Mouse (Mus musculus) hematopoietic stem cell, adult 5-6 weeks (primary cell): ENCODE results near the gene Olfr222. TPM values are rescaled to one million over a fixed set of nuclear protein-coding genes. Genes with fewer than 3 reads are reported as not detected.
"Not testable (repeated sequence)": the region's sequence is repeated elsewhere in the genome, so short reads cannot be mapped to it uniquely, and the experiment has no call there.

ENCODE experiments used
- ATAC-seq, 2 experiments: fragments of 125-278 bp in 1 of 2; replicated peaks in 1 of 2; 2 replicates each; pipeline ENCODE4 v1.8.0; 2016 to 2017; ENCODE audit warnings: inconsistent platforms in 2 of 2, mild to moderate bottlenecking in 2 of 2, moderate number of reproducible peaks in 2 of 2, low read depth in 1 of 2, moderate TSS enrichment in 1 of 2; ENCODE audit not compliant: low FRiP score in 2 of 2, poor library complexity in 2 of 2, severe bottlenecking in 2 of 2, insufficient read depth in 1 of 2, low TSS enrichment in 1 of 2
- total RNA-seq: library from RNA; stranded (forward); fragments of 172-1452, 232-1000 nt; gene quantifications from 2 replicates; pipeline ENCODE4 v1.2.3, GENCODE M21; 2017

Gene Olfr222
- total RNA-seq = not detected in 2 replicates

DNA sequence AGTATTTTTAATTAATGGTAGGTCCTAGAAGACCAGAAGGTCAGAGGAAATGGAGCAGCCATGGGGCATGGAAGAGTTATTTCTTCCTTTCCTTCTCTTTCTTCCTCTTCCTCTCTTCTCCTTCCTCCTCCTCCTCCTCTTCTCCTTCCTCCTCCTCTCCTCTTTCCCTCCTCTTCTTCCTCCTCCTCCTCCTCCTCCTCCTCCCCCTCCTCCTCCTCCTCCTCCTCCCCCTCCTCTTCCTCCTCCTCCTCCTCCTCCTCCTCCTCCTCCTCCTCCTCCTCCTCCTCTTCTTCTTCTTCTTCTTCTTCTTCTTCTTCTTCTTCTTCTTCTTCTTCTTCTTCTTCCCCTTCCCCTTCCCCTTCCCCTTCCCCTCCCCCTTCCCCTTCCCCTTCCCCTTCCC is at the start of gene Olfr222:
TSS of gene Olfr222 (minus strand) at position 101 of the 400 bp plus-strand sequence.
- not testable (repeated sequence) for ATAC-seq

DNA sequence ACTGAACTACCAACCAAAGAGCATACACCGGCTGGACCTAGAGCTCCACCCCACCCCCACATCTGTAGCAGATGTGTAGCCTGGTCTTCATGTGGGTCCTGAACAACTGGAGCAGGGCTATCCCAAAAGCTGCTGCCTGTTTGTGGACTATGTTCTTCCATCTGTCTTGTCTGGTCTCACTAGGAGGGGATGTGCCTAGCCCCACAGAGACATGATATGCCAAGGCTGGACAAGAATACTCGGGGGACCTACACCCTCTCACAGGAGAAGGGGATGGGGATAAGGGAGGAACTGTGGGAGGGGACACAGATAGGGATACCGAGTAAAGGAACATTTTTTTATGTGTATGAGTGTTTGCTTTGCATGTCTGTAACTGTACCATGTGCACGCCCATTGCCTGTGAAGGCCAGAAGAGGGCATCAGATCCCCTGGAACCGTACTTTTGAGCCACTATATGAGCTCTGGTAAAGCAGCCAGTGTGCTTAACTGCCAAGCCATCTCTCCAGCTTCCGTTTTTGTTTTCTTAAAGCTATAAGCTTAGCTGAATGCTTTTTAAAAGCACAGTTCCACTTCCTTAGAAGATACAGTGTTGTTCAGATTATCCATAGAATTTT is 48.1 kb upstream of the Olfr222 start:
- peak; percentile 96 to 98 for ATAC-seq

DNA sequence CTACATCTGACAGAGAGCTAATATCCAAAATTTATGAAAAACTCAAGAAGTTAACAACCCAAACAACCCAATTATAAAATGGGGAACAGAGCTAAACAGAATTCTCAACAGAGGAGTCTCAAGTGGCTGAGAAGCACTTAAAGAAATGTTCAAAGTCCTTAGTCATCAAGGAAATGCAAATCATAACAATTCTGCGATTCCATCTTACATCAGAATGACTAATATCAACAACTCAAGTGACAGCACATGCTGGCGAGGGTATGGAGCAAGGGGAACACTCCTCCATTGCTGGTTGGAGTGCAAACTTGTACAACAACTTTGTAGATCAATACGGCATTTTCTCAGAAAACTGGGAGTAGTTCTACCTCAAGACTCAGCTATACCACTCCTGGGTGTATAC is 46.2 kb upstream of the Olfr222 start:
- ATAC-seq = no peak

DNA sequence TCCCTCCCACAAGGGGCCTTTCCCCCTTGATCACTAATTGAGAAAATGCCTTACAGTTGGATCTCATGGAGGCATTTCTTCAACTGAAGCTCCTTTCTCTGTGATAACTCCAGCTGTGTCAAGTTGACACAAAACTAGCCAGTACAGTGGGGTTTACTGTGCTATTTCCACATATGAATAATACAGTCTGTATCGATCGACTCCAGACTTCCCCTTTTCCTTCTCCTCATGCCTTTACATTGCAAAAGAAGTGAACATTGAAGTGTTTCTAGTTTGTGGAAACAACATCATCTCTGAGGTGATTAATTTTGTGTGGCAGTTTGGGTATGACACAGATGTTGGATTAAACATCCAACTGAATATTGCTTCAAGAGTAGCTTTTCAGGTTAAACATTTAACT is 41.0 kb upstream of the Olfr222 start:
- ATAC-seq = not testable (repeated sequence)

DNA sequence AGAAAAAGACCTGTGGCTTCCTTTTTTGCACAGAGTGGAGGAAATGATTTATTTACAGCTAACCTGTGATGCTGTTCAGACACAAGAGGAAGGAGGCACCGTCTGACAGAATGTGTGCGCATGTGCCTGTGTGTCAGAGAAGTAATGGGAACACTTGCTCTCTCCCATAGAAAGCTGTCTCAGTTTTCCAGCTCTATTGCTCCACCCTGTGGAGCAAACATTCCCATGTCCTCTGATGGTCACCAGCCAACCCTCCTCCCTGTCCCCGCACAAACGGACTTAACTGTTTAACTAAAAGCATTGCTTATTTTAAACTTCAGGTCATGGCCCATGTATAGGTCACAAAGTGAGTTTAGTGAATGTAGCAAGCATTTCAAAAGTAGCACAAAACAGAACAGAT is 38.1 kb upstream of the Olfr222 start:
- ATAC-seq = no peak

DNA sequence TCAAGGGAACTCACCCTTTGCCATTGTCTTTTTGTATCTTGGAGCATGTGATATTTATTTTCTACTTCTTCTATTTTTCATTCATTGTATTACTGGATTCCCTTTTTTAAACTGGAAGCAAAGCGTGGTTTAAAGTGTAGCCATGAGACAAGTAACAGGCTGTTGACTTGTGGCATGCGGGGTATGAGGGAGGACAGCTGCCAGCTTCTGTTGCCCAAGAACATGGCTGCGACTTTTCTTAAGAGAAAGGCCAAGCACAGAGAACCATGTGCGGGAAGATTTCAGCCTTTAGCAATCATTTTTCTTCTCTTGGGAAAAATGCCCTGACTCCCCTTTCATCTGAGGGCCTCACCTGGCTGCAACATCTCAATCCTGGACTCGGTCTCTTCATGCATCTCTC is 35.6 kb upstream of the Olfr222 start:
- no peak for ATAC-seq

DNA sequence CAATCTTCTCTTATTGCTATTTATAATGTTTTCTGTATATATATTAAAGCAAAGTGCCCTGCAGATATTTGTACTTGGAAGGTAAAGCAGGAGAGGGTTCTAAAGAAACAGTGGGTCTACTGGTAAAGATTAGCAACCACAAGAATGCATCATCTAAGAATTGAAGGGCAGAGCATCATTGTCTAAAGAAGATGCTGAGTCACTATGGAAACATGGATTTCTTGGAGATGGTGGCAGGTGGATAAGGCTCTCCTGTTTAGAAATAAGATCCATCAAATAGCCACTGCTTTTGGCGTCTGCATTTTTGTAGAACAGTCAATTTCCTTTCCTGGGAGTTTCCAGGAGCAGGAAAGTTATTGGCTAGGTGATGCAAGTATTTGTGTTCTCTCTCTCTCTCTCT is 26.3 kb upstream of the Olfr222 start:
- no peak for ATAC-seq

DNA sequence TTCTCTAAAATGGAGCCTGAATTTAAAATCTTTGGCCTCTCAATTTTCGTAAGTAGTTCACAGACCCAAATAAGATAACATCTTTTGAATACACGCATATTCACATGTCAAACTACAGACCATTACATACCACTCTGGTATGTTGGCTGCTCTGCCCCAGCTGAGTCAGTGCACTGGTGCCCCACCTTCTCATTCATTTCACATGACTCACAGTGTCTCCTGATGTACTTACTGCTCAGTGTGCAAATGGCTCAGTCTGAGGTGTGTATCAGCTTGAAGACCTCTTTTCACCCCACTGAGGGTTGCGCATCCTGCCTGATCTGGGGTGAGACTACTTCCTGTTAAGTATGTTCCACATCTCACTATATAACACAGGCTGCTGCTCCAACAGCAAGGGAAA is 24.8 kb upstream of the Olfr222 start:
- ATAC-seq = no peak

DNA sequence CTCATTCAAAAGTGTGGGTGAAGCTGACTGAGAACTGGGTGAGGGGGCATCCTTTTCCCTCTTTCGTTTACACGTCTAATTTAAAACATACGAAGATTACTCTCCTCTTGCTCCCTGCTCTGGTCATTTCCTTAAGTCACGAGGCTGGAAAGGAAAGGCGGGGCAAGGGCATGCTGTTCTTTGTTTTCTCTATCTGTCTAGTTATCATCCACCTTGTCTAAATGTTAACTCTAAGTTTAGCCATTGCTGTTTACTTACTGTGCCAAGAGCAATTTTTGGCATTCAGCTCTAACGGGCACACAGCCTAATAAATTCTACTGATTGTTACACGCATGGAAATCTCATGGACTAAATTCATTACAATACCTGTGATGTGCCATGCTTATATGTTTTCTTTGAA is 23.2 kb upstream of the Olfr222 start:
- ATAC-seq = no peak

DNA sequence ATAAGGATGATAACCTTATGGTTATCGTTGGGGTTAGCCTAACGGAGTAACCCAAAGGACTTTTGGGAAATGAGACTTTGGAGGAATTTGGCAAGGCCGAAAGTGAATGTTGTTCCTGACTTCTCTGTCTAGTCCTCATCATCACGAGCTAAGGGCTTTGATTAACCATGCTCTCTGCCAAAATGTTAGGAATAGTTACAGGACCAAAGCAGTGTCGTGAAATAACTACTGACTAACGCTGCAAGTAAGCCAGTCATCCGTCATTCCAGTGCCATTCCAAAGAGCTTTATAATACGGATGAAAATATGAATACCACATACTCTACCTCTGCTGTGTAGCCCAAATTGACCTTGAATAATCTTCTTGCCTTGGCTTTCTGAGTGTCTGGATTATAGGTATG is 20.9 kb upstream of the Olfr222 start:
- ATAC-seq = no peak

DNA sequence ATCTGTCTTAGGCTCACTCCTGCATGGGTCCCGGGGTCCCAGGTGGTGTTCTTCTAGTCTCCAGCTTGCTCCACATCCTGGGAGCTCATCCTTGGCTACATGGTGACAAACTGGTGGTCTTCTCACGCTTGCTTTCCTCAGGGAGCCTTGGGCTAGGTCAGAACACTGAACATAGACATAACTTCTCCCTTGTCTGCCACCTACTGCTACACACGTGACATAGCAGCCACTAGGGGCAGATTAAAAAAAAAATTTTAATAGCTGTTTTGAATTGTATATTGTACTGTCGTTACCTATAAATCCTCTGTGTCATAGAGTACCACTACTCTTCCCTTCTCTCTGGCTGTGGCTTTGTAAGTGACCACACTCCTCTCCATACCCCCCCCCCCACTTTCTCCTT is 20.1 kb upstream of the Olfr222 start:
- ATAC-seq = peak; percentile 48 to 53; a peak in 2 of 4 replicates

DNA sequence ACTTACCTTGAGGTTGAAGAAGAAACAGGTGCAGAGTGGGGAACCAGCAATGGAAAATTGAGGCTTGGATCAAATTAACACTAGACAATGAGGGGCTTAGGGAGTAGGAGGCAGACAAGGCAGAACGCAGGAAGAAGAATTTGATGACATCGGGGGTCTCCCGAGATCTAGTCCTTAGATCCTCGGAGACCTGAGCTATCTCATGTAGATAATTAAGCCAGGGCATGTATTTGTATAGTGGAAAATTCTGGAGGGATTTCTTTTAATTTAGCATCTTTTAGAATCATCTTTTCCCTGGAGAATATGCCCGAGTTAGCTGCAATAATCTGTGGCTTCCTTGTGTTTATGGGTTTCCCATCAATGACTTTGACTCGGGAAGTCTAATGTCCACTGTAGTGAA is 17.2 kb upstream of the Olfr222 start, which contains the start of gene Olfr223:
TSS of gene Olfr223 (minus strand) at position 101 of the 400 bp plus-strand sequence.
- no peak for ATAC-seq

DNA sequence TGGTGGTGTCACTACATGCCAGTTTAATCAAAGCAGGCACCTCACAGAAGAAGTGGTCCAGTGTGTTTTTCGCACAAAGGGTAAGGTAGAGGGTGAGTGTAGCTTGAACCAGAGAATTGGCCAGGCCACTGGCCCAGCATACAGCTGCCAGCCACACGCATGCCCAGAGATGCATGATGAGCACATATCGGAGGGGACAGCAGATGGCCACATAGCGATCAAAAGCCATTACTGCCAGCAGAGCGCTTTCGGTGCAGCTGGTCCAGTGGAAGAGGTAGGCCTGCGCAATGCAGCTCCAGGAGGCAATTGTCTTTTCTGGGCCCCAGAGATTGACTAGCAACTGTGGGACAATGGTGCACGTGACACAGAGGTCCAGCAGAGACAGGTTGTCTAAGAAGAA is 13.5 kb upstream of the Olfr222 start:
- no peak for ATAC-seq

DNA sequence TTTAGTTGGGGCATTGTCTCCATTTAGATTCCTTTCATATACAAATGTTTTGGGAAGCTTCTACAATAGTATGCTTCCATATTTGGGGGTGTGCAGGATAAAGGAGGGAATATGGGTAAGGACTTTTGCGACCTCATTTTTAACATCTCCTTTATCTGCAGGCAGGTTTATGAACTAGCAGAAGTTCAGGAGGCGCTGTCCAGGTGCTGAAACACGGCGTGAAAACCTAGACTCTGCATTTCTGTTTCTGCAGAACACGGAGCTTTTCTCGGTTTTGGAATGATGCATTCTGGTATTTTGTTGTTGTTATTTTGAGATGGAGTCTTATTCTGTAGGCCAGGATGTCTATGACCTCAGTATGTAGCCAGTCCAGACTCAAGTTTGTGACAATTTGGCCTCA is 8.5 kb upstream of the Olfr222 start:
- ATAC-seq = 0 out of 4 replicates have a peak, but pooled peaks of 1 of the 2 experiments have one; percentile 49

DNA sequence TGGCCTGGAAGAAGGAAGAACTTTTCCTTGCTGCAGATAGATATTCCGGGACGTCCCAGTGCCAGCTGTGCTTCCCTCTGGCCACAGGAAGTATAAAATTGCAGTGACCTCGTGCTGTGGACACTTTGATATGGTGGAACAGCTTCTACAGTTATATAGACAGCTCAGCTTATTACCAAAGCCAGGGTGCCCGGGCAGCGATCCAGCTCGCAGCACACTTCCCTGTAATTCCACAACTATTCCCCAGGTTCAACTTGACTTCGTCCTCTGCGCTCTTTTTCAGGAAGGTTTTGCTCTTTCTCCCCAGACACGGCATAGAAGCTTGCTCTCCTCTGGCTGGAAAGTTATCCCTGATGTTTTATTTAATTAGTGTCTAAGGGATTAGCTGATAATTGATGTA is 309 bp downstream of the Olfr222 start:
- ATAC-seq = no peak

DNA sequence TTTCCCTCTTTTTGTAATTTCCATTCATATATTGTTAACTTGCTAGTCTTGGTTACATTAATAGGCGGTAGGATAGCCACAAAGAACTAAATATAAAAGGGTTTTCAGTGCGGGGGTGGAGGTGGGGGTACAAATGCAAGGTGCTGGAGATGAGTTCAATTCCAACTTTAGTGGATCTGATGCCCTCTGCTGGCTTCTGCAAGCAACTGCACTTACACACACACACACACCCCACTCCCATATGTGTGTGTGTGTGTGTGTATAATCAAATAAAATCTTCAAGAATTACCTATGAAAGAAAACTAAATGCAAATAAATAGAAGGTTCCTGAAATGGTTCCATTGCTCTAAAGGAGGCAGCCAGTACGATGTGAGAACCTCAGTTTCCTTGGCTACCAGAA is 6.7 kb downstream of the Olfr222 start:
- 0 out of 4 replicates have a peak, but pooled peaks of 1 of the 2 experiments have one; percentile 27 for ATAC-seq

DNA sequence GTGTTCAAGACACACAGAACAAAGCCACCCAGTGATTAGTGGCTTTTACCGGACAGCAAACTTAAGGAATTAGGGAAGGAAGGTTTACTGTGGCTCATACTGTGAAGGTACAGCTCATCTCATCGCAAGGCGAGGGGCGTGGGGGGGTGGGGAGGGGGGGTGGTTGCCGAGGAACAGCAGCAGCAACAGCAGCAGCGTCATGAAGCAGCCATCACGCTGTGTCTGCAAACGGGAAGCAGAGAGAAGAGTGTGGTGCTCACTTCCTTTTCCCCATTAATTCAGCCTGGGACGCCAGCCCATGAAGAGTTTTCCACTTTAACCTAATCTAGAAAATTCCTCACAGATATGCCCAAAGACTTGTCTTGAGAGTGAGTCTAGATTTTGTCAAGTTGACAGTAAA is 13.2 kb downstream of the Olfr222 start:
- ATAC-seq = no peak

DNA sequence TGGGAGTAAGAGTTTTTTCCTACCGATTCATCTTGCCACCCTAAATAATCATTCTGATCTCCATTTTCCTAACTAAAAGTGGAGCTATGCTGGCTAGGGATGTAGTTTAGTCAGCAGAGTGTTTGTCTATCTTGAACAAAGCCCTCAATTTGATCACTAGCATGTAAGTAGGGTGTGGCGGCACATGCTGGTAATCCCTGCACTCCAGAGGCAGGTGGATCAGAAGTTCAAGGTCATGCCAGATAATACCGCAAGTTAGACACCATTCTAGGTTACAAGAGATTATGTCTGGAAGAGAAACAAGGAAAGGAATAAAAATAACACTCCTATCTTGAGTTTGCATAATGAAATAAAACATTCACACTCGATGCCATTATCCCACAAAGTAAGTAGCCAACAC is 13.7 kb downstream of the Olfr222 start:
- ATAC-seq = no peak

DNA sequence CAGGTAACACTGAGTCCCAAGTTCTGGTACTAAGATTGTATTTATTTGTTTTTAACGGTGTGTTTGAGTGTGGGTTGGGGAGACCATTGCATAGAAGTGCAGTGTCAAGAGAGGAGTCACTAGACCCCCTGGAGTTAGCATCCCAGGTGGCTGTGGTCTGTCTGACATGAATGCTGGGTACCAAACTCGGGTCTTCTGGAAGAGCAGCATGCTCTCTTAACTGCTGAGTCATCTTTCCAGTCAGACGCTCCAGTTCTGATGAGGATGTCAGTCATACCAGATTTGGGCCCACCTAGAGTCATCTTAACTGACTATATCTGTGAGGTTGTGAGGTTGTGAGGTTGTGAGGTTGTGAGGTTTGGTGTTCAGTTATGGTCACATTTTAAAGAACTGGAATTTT is 15.1 kb downstream of the Olfr222 start:
- no peak for ATAC-seq
